Mouse (Mus musculus): ENCODE data around the gene Faap24. TPM values are rescaled to one million over a fixed set of nuclear protein-coding genes. Genes with fewer than 3 reads are reported as not detected.

Faap24 gene
- total RNA-seq (2017), result 1.8 to 11.2 TPM (median 9.2 TPM) in 3 replicates

GRCm38 (mm10) chr7:35396542-35397168 is at the start of gene Faap24, which contains the start of gene Cep89:
Gene Faap24 (minus strand): TSS chr7:35396836.
Gene Cep89 (plus strand): TSS chr7:35397035.
- ATAC-seq (replicated peaks; ENCODE audit: insufficient number of reproducible peaks, low FRiP score, low TSS enrichment, poor library complexity, severe bottlenecking), result peak; percentile 98

DNA sequence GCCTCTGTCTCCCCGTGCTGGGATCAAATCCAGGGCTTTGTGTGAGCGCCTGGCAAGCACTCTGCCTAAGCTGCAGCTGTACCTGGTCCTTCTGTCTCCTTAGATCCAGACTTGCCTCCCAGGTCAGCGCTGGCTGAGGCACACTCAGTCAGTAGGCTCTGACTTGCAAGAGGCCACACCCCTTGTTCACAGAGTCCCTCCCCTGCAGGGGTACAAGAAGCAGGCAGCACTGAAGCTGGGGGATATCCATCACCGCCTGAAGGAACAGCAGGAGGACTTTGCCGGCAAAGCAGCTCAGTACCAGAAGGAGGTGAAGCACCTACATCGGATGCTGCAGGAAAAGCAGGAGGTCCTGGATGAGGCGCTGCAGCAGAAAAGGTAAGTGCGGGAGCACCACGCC is 38.6 kb upstream of the Faap24 start:
- ATAC-seq (replicated peaks; ENCODE audit: insufficient number of reproducible peaks, low FRiP score, low TSS enrichment, poor library complexity, severe bottlenecking), result no peak

GRCm38 (mm10) chr7:35428146-35428545 is 31.5 kb upstream of the Faap24 start:
- no peak for ATAC-seq (replicated peaks; ENCODE audit: insufficient number of reproducible peaks, low FRiP score, low TSS enrichment, poor library complexity, severe bottlenecking)

GRCm38 (mm10) chr7:35423071-35423470 is 26.4 kb upstream of the Faap24 start:
- ATAC-seq (replicated peaks; ENCODE audit: insufficient number of reproducible peaks, low FRiP score, low TSS enrichment, poor library complexity, severe bottlenecking), result no peak

DNA sequence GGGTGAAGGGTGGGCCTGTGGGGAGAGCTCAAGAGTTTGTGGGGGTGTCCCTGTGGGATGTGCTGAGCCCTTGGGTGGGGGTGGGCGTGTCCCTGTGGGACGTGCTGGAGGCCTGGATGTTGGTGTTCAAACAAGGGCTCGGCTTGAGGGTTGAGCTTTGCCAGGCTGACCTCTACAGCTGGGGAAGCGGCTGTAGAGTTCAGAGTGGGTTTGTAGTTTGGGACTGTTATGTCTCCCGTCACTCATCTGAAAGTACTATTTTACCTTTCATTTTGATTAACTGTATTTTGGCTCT is 20.0 kb upstream of the Faap24 start:
- ATAC-seq (replicated peaks; ENCODE audit: insufficient number of reproducible peaks, low FRiP score, low TSS enrichment, poor library complexity, severe bottlenecking), result no peak

DNA sequence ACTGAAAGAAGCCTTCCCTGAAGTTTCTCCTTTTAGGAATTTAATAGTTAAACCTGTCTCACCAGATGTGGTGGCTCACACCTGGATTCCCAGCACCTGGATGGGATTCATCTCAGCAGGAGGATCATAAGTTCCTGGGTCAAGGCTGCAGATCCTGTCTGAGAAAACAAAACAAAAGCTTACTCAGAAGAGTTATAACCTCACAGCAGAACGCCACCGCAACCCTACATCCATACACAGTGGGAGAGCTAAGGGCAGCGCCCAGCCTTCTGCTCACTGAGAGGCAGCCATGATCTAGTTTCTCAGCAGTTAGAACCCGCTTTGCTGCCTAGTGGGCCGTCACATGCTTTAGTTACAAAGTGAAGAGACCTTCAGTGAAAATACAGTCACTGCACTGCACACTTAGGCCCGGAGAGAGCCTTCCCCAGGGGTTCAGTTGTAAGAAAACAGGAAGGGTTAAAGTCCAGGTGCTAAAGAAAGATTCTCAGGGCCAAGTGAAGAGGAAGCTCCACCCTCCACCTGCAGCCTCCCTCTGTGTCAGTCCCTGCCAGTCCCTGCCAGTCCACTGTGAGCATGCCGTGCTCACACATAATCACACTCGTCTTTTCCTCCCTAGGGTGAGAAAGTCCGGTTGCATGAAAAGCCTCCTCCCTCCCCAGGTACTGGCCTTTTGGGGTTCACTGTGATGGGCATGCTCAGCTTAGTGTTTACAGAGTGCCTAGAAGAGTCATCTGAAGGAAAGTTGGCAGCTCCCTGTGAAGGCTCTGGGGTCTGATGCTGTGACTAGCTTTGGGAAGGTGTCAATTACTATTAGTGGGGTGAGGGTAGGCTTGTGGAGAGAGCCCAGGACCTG is 19.4 kb upstream of the Faap24 start:
- no peak for ATAC-seq (replicated peaks; ENCODE audit: insufficient number of reproducible peaks, low FRiP score, low TSS enrichment, poor library complexity, severe bottlenecking)

- ATAC-seq (replicated peaks; ENCODE audit: insufficient number of reproducible peaks, low FRiP score, low TSS enrichment, poor library complexity, severe bottlenecking), result no peak
Observed at GRCm38 (mm10) chr7:35415226-35415625, 18.6 kb upstream of the Faap24 start.

- ATAC-seq (replicated peaks; ENCODE audit: insufficient number of reproducible peaks, low FRiP score, low TSS enrichment, poor library complexity, severe bottlenecking), result no peak
Observed at GRCm38 (mm10) chr7:35401169-35401568, 4.5 kb upstream of the Faap24 start.

GRCm38 (mm10) chr7:35395734-35396456 is 741 bp downstream of the Faap24 start:
- no peak for ATAC-seq (replicated peaks; ENCODE audit: insufficient number of reproducible peaks, low FRiP score, low TSS enrichment, poor library complexity, severe bottlenecking)

- no peak for ATAC-seq (replicated peaks; ENCODE audit: insufficient number of reproducible peaks, low FRiP score, low TSS enrichment, poor library complexity, severe bottlenecking)
Observed at GRCm38 (mm10) chr7:35392935-35393334, 3.7 kb downstream of the Faap24 start.

GRCm38 (mm10) chr7:35388694-35389093 is 7.9 kb downstream of the Faap24 start:
- no peak for ATAC-seq (replicated peaks; ENCODE audit: insufficient number of reproducible peaks, low FRiP score, low TSS enrichment, poor library complexity, severe bottlenecking)

GRCm38 (mm10) chr7:35386525-35386952 is 10.1 kb downstream of the Faap24 start:
- no peak for ATAC-seq (replicated peaks; ENCODE audit: insufficient number of reproducible peaks, low FRiP score, low TSS enrichment, poor library complexity, severe bottlenecking)

DNA sequence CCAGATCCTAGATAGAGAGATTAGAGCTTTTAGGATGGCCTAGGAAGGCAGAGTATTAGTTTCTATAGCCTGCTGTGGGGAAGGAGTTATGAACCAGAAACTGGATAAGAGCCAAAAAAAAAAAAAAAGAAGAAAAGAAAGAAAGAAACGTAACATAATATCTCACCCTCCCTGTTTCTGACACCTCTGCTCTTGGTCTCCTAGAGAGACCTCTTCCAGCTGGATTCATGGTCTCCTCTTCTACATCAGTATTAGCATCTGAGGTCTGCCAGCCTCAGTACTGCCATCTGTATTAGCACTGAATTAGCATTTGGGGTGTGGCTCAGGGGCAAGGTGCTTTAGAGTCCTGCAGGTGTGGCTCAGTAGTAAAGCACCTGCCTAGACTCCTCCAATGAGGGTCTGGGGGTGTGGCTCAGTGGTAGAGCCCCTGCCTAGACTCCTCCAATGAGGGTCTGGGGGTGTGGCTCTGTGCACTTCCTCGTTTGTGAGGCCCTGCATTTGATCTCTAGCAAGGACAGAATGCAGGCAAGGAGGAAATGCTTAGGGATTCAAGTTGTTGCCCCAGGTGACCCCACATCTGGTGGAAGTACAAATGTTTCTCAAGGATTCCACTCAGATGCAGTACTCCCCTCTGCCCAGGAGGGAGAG is 13.8 kb downstream of the Faap24 start:
- no peak for ATAC-seq (replicated peaks; ENCODE audit: insufficient number of reproducible peaks, low FRiP score, low TSS enrichment, poor library complexity, severe bottlenecking)

- ATAC-seq (replicated peaks; ENCODE audit: insufficient number of reproducible peaks, low FRiP score, low TSS enrichment, poor library complexity, severe bottlenecking), result no peak
Observed at GRCm38 (mm10) chr7:35381861-35382260, 14.8 kb downstream of the Faap24 start.

DNA sequence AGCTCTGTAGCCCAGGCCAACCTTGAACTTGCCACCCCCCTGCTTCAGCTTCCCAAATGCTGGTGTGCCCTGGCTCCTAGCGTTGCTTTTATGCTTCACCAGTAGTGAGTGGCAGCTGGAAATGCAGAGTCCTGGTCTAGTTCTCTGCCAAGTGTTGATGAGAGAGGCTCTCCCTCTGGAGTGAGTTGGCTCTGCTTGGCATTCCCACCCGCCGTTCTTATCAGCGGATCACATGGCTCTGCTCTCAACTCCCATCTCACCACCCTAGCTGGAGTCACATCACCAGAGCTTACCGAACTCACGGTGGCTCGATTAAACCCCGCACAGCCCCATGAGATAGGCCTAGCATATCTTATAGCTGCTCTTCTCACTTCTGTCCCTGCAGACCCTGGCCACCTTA is 16.3 kb downstream of the Faap24 start:
- no peak for ATAC-seq (replicated peaks; ENCODE audit: insufficient number of reproducible peaks, low FRiP score, low TSS enrichment, poor library complexity, severe bottlenecking)

GRCm38 (mm10) chr7:35379492-35380119 is 17.0 kb downstream of the Faap24 start:
- no peak for ATAC-seq (replicated peaks; ENCODE audit: insufficient number of reproducible peaks, low FRiP score, low TSS enrichment, poor library complexity, severe bottlenecking)

GRCm38 (mm10) chr7:35376623-35377022 is 20.0 kb downstream of the Faap24 start:
- no peak for ATAC-seq (replicated peaks; ENCODE audit: insufficient number of reproducible peaks, low FRiP score, low TSS enrichment, poor library complexity, severe bottlenecking)

DNA sequence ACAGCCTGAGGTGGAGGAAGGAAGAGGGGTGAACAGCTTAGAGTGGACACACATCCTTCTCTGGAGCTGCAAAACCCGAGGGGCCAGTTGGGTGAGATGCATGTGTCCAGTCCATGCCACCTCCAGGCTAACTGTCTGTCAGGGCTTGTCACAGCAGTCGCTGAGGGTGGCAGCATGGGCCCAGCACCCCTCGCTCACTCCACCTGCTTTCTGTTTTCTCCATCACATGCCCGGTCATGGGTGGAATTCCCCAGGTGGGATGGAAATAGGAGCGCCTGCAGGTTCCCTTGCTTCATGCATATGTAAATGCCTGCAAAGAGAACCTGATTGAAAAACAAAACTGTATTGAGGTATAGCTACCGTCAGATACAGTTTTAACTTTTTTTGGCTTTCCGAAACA is 22.4 kb downstream of the Faap24 start:
- ATAC-seq (replicated peaks; ENCODE audit: insufficient number of reproducible peaks, low FRiP score, low TSS enrichment, poor library complexity, severe bottlenecking), result no peak
